Mouse (Mus musculus): Measurements from ENCODE around the gene Cox4i1. TPM values are rescaled to one million over a fixed set of nuclear protein-coding genes. Genes with fewer than 3 reads are reported as not detected.

The Cox4i1 gene
- polyA plus RNA-seq, 2 experiments: 573 to 701 TPM

GRCm38 (mm10) chr8:120641245-120641644 lies 26.8 kb upstream of the Cox4i1 start:
- TF ChIP-seq EP300 (IDR thresholded peaks at IDR 0.05; ENCODE audit: low read depth) (no peak), CTCF (IDR thresholded peaks at IDR 0.05; ENCODE audit: low read depth) (no peak)
- no peak overlapping the region for H3K27ac ChIP-seq
- H3K4me2 ChIP-seq (ENCODE audit: low read depth): no peak overlapping the region
- DNase-seq (ENCODE audit: low read depth in 3 of 3, low spot score in 3 of 3) (no peak), ATAC-seq (ENCODE audit: insufficient read depth) (no peak)
- H3K9ac ChIP-seq (replicated peaks): no peak overlapping the region
- H3K4me3 ChIP-seq (ENCODE audit: insufficient read depth in 1 of 2, low read depth in 2 of 2, low read length in 2 of 2): no peak overlapping the region
- H3K36me3 ChIP-seq (replicated peaks; ENCODE audit: control insufficient read depth, insufficient read depth, low read depth): no peaks in the 10 kb centered on the region
- 20% methylated on average over 8 of the region's 8 CpGs for WGBS (ENCODE audit: insufficient replicate concordance)
- H3K4me1 ChIP-seq (replicated peaks; ENCODE audit: control insufficient read depth in 2 of 2, insufficient read depth in 2 of 2, low read length in 1 of 2): no peaks in the 10 kb centered on the region
- no peaks in the 10 kb centered on the region for H3K9me3 ChIP-seq (ENCODE audit: control insufficient read depth, low read length)
- no peaks in the 10 kb centered on the region for H3K27me3 ChIP-seq (ENCODE audit: control insufficient read depth, insufficient read depth, low read length)

GRCm38 (mm10) chr8:120642031-120642662 lies 25.9 kb upstream of the Cox4i1 start:
- Histone ChIP-seq H3K9ac (replicated peaks) (no peak overlapping the region), H3K9me3 (ENCODE audit: control insufficient read depth, low read length) (no peaks in the 10 kb centered on the region), H3K4me1 (replicated peaks; ENCODE audit: control insufficient read depth in 2 of 2, insufficient read depth in 2 of 2, low read length in 1 of 2) (no peaks in the 10 kb centered on the region), H3K27ac (no peak overlapping the region), H3K36me3 (replicated peaks; ENCODE audit: control insufficient read depth, insufficient read depth, low read depth) (no peaks in the 10 kb centered on the region), H3K27me3 (ENCODE audit: control insufficient read depth, insufficient read depth, low read length) (no peaks in the 10 kb centered on the region), H3K4me3 (ENCODE audit: insufficient read depth in 1 of 2, low read depth in 2 of 2, low read length in 2 of 2) (no peak overlapping the region), H3K4me2 (ENCODE audit: low read depth) (no peak overlapping the region)
- 0 out of 2 replicates have a peak, but pooled peaks have one; percentile 23 for TF ChIP-seq CTCF (IDR thresholded peaks at IDR 0.05; ENCODE audit: low read depth)
- no peak for TF ChIP-seq EP300 (IDR thresholded peaks at IDR 0.05; ENCODE audit: low read depth)
- whole genome bisulfite sequencing (ENCODE audit: insufficient replicate concordance): 49% methylated on average over 10 of the region's 10 CpGs
- DNase-seq (ENCODE audit: low read depth in 3 of 3, low spot score in 3 of 3) (no peak), ATAC-seq (ENCODE audit: insufficient read depth) (no peak)

GRCm38 (mm10) chr8:120644663-120645062 lies 23.4 kb upstream of the Cox4i1 start:
- Histone ChIP-seq H3K9ac (replicated peaks) (no peak overlapping the region), H3K4me3 (ENCODE audit: insufficient read depth in 1 of 2, low read depth in 2 of 2, low read length in 2 of 2) (no peak overlapping the region), H3K4me2 (ENCODE audit: low read depth) (no peak overlapping the region), H3K27me3 (ENCODE audit: control insufficient read depth, insufficient read depth, low read length) (no peaks in the 10 kb centered on the region), H3K36me3 (replicated peaks; ENCODE audit: control insufficient read depth, insufficient read depth, low read depth) (no peaks in the 10 kb centered on the region), H3K27ac (no peak overlapping the region), H3K9me3 (ENCODE audit: control insufficient read depth, low read length) (no peaks in the 10 kb centered on the region), H3K4me1 (replicated peaks; ENCODE audit: control insufficient read depth in 2 of 2, insufficient read depth in 2 of 2, low read length in 1 of 2) (no peaks in the 10 kb centered on the region)
- TF ChIP-seq EP300 (IDR thresholded peaks at IDR 0.05; ENCODE audit: low read depth) (no peak), CTCF (IDR thresholded peaks at IDR 0.05; ENCODE audit: low read depth) (no peak)
- ATAC-seq (ENCODE audit: insufficient read depth): no peak
- DNase-seq (ENCODE audit: low read depth in 3 of 3, low spot score in 3 of 3): no peak
- 74% methylated on average over 7 of the region's 7 CpGs for WGBS (ENCODE audit: insufficient replicate concordance)

GRCm38 (mm10) chr8:120647532-120647931 lies 20.5 kb upstream of the Cox4i1 start, which contains the start of gene 1190005I06Rik:
Gene 1190005I06Rik, minus strand, starts transcription at chr8:120647632.
- H3K4me3 ChIP-seq (ENCODE audit: insufficient read depth in 1 of 2, low read depth in 2 of 2, low read length in 2 of 2): no peak within 1 kb of the TSS
- no peak for ATAC-seq (ENCODE audit: insufficient read depth)
- H3K9me3 ChIP-seq (ENCODE audit: control insufficient read depth, low read length): no peaks in the 10 kb centered on the region
- no peaks in the 10 kb centered on the region for H3K36me3 ChIP-seq (replicated peaks; ENCODE audit: control insufficient read depth, insufficient read depth, low read depth)
- TF ChIP-seq CTCF (IDR thresholded peaks at IDR 0.05; ENCODE audit: low read depth) (no peak), EP300 (IDR thresholded peaks at IDR 0.05; ENCODE audit: low read depth) (no peak)
- DNase-seq (ENCODE audit: low read depth in 3 of 3, low spot score in 3 of 3): no peak
- H3K4me1 ChIP-seq (replicated peaks; ENCODE audit: control insufficient read depth in 2 of 2, insufficient read depth in 2 of 2, low read length in 1 of 2): no peaks in the 10 kb centered on the region
- H3K27me3 ChIP-seq (ENCODE audit: control insufficient read depth, insufficient read depth, low read length): no peaks in the 10 kb centered on the region
- WGBS (ENCODE audit: insufficient replicate concordance): 51% methylated on average over 7 of the region's 7 CpGs
- no peak within 1 kb of the TSS for H3K9ac ChIP-seq (replicated peaks)
- H3K4me2 ChIP-seq (ENCODE audit: low read depth): no peak within 1 kb of the TSS
- H3K27ac ChIP-seq: no peak within 1 kb of the TSS

- Histone ChIP-seq H3K27ac (no peak overlapping the region), H3K9me3 (ENCODE audit: control insufficient read depth, low read length) (no peaks in the 10 kb centered on the region), H3K4me1 (replicated peaks; ENCODE audit: control insufficient read depth in 2 of 2, insufficient read depth in 2 of 2, low read length in 1 of 2) (no peaks in the 10 kb centered on the region), H3K4me3 (ENCODE audit: insufficient read depth in 1 of 2, low read depth in 2 of 2, low read length in 2 of 2) (no peak overlapping the region), H3K9ac (replicated peaks) (no peak overlapping the region), H3K27me3 (ENCODE audit: control insufficient read depth, insufficient read depth, low read length) (no peaks in the 10 kb centered on the region), H3K4me2 (ENCODE audit: low read depth) (no peak overlapping the region), H3K36me3 (replicated peaks; ENCODE audit: control insufficient read depth, insufficient read depth, low read depth) (peaks cover 23% of the 10 kb centered on the region)
- whole genome bisulfite sequencing (ENCODE audit: insufficient replicate concordance): 82% methylated on average over 7 of the region's 7 CpGs
- ATAC-seq (ENCODE audit: insufficient read depth): no peak
- TF ChIP-seq EP300 (IDR thresholded peaks at IDR 0.05; ENCODE audit: low read depth): no peak
- no peak for TF ChIP-seq CTCF (IDR thresholded peaks at IDR 0.05; ENCODE audit: low read depth)
- DNase-seq (ENCODE audit: low read depth in 3 of 3, low spot score in 3 of 3): no peak
These were observed 11.5 kb upstream of the Cox4i1 start for GRCm38 (mm10) chr8:120656322-120657052.
